Mouse (Mus musculus) small intestine, adult 2 months (tissue): ENCODE measurements around the gene Nav2. TPM values are rescaled to one million over a fixed set of nuclear protein-coding genes. Genes with fewer than 3 reads are reported as not detected.

Source experiments
- H3K27ac ChIP-seq: fragments of 200-500 bp; 2 replicates; pipeline ENCODE4 v1.5.1; 2012; ENCODE audit warnings: low read depth, low read length, control low read depth, inconsistent platforms; ENCODE audit not compliant: insufficient read depth
- H3K27me3 ChIP-seq: fragments of 200-500 bp; 2 replicates; pipeline ENCODE4 v1.6.1; 2012; ENCODE audit warnings: mild to moderate bottlenecking, moderate library complexity, low read length, inconsistent platforms; ENCODE audit not compliant: control insufficient read depth, insufficient read depth
- H3K36me3 ChIP-seq: fragments of 200-500 bp; 2 replicates; pipeline ENCODE4 v1.6.1; 2012; ENCODE audit warnings: mild to moderate bottlenecking, low read length, control low read depth, inconsistent platforms; ENCODE audit not compliant: control insufficient read depth, insufficient read depth
- H3K4me1 ChIP-seq: fragments of 200-500 bp; 2 replicates; pipeline ENCODE4 v1.6.1; 2012; ENCODE audit warnings: low read length, inconsistent platforms, mixed read lengths; ENCODE audit not compliant: control insufficient read depth, insufficient read depth, insufficient read length
- H3K4me3 ChIP-seq: fragments of 200-500 bp; 2 replicates; pipeline ENCODE4 v1.5.1; 2012; ENCODE audit warnings: low read depth, mild to moderate bottlenecking, control low read depth, inconsistent platforms, low read length, moderate library complexity
- CTCF ChIP-seq: fragments of 200-500 bp; IDR thresholded peaks from 2 replicates; pipeline ENCODE4 v1.5.1; 2012; ENCODE audit warnings: low read depth, mild to moderate bottlenecking, control low read depth, inconsistent platforms, low read length, moderate library complexity, mixed read lengths; ENCODE audit not compliant: insufficient replicate concordance, insufficient read length; ENCODE audit errors: extremely low read depth
- POLR2A ChIP-seq: fragments of 200-500 bp; IDR thresholded peaks from 2 replicates; pipeline ENCODE4 v1.6.1; 2012; ENCODE audit warnings: low read depth, mild to moderate bottlenecking, control low read depth, inconsistent platforms, low read length, moderate library complexity
- WGBS: fragments of 180-500 bp; shearing (Covaris S2); methylation state at CpG from one replicate; pipeline ENCODE4 v1.1.7; 2018; 5-methylcytosine and 5-hydroxymethylcytosine counted together
- polyA plus RNA-seq: library from polyadenylated mRNA; depleted of rRNA; stranded (reverse); fragments of >200 nt; gene quantifications from 2 replicates; pipeline ENCODE4 v1.2.3, GENCODE M21; 2012

Gene Nav2
- polyA plus RNA-seq, 1 experiment = 8.5 TPM

GRCm38 (mm10) chr7:49571606-49572005 is 663.1 kb downstream of the Nav2 start:
- H3K27ac ChIP-seq = no peak overlapping the region
- H3K36me3 ChIP-seq = peaks cover 9% of the 10 kb centered on the region
- H3K4me1 ChIP-seq = no peaks in the 10 kb centered on the region
- TF ChIP-seq CTCF (no peak), POLR2A (no peak)
- H3K27me3 ChIP-seq = no peaks in the 10 kb centered on the region
- WGBS = 99% methylated on average over 2 of the region's 2 CpGs
- H3K4me3 ChIP-seq = no peak overlapping the region

GRCm38 (mm10) chr7:49575226-49575625 is 666.7 kb downstream of the Nav2 start:
- Histone ChIP-seq H3K27ac (no peak overlapping the region), H3K4me1 (no peaks in the 10 kb centered on the region), H3K4me3 (no peak overlapping the region), H3K36me3 (peaks cover 11% of the 10 kb centered on the region), H3K27me3 (no peaks in the 10 kb centered on the region)
- TF ChIP-seq CTCF (no peak), POLR2A (no peak)
- 93% methylated on average over 9 of the region's 9 CpGs for WGBS

- no peaks in the 10 kb centered on the region for H3K4me1 ChIP-seq
- TF ChIP-seq POLR2A (no peak), CTCF (no peak)
- H3K27ac ChIP-seq = no peak overlapping the region
- WGBS = 85% methylated on average over 2 of the region's 2 CpGs
- H3K36me3 ChIP-seq = peaks cover 11% of the 10 kb centered on the region
- H3K4me3 ChIP-seq = no peak overlapping the region
- no peaks in the 10 kb centered on the region for H3K27me3 ChIP-seq
Measured at GRCm38 (mm10) chr7:49577096-49577495, 668.6 kb downstream of the Nav2 start.

- Histone ChIP-seq H3K4me3 (no peak overlapping the region), H3K36me3 (peaks cover 5% of the 10 kb centered on the region; the same call in 1 of the 2 replicates), H3K27ac (no peak overlapping the region), H3K4me1 (no peaks in the 10 kb centered on the region), H3K27me3 (no peaks in the 10 kb centered on the region)
- TF ChIP-seq POLR2A (no peak), CTCF (no peak)
- WGBS = 83% methylated on average over 2 of the region's 2 CpGs
Measured at GRCm38 (mm10) chr7:49581951-49582350, 673.4 kb downstream of the Nav2 start.

GRCm38 (mm10) chr7:49582551-49582950 is 674.0 kb downstream of the Nav2 start:
- 75% methylated on average over 7 of the region's 7 CpGs for WGBS
- no peak overlapping the region for H3K4me3 ChIP-seq
- H3K4me1 ChIP-seq = no peaks in the 10 kb centered on the region
- no peaks in the 10 kb centered on the region for H3K27me3 ChIP-seq
- TF ChIP-seq CTCF = no peak
- TF ChIP-seq POLR2A = no peak
- no peak overlapping the region for H3K27ac ChIP-seq
- peaks cover 5% of the 10 kb centered on the region; the same call in 1 of the 2 replicates for H3K36me3 ChIP-seq

- Histone ChIP-seq H3K27ac (no peak overlapping the region), H3K36me3 (peaks cover 5% of the 10 kb centered on the region; the same call in 1 of the 2 replicates), H3K4me3 (no peak overlapping the region), H3K4me1 (no peaks in the 10 kb centered on the region), H3K27me3 (no peaks in the 10 kb centered on the region)
- WGBS = 92% methylated on average over 6 of the region's 6 CpGs
- no peak for TF ChIP-seq POLR2A
- TF ChIP-seq CTCF = no peak
Measured at GRCm38 (mm10) chr7:49583176-49583575, 674.7 kb downstream of the Nav2 start.

- H3K36me3 ChIP-seq = peaks cover 9% of the 10 kb centered on the region
- no peaks in the 10 kb centered on the region for H3K27me3 ChIP-seq
- no peak overlapping the region for H3K27ac ChIP-seq
- no peak overlapping the region for H3K4me3 ChIP-seq
- no peak for TF ChIP-seq CTCF
- TF ChIP-seq POLR2A = no peak
- WGBS = 86% methylated on average over 5 of the region's 5 CpGs
- no peaks in the 10 kb centered on the region for H3K4me1 ChIP-seq
Measured at GRCm38 (mm10) chr7:49586530-49587120, 678.1 kb downstream of the Nav2 start.
